8 mouse cellular contexts compared by ENCODE assay signal in genomic region chr15:98676471-98676870, GRCm38 (mm10). TPM values are rescaled to one million over a fixed set of nuclear protein-coding genes. Genes with fewer than 3 reads are reported as not detected.
DNase-seq lines count a peak whose midpoint lies in the region; ATAC-seq and TF ChIP-seq lines count a peak whose summit lies in the region.

No protein-coding gene starts in this region.

- no peak for TF ChIP-seq EP300 in heart, adult 2 months (IDR thresholded peaks at IDR 0.05; ENCODE audit: insufficient read depth, low read depth, low read length)
- TF ChIP-seq EP300 in CH12.LX (IDR thresholded peaks at IDR 0.05; ENCODE audit: low read length), result no peak

- no peak overlapping the region for H3K27ac ChIP-seq in heart, adult 2 months
- H3K27ac ChIP-seq in CH12.LX (ENCODE audit: insufficient read depth, low read depth), result no peak overlapping the region
- no peak overlapping the region for H3K27ac ChIP-seq in embryonic facial prominence, embryonic 13.5 days
- no peak overlapping the region for H3K27ac ChIP-seq in intestine, embryonic 15.5 days
- H3K27ac ChIP-seq in midbrain, embryonic 15.5 days, result no peak overlapping the region

- WGBS in heart, adult 2 months, result 2% methylated on average over 9 of the region's 9 CpGs
- WGBS in embryonic facial prominence, embryonic 13.5 days, result 4% methylated on average over 9 of the region's 9 CpGs
- WGBS in intestine, embryonic 15.5 days, result 3% methylated on average over 9 of the region's 9 CpGs
- WGBS in midbrain, embryonic 15.5 days, result 3% methylated on average over 9 of the region's 9 CpGs

- no peak for DNase-seq in heart, adult 2 months
- no peak for DNase-seq in heart, postnatal 10 days
- DNase-seq in CH12.LX (ENCODE audit: extremely low read depth), result no peak
- no peak for DNase-seq in adrenal gland, adult 2 months
- no peak for DNase-seq in urinary bladder, adult 18-20 months (ENCODE audit: low spot score in 2 of 2)

- H3K4me1 ChIP-seq in heart, adult 2 months (ENCODE audit: control insufficient read depth, insufficient read depth, low read length), result peaks cover 7% of the 10 kb centered on the region
- H3K4me1 ChIP-seq in CH12.LX (ENCODE audit: control insufficient read depth in 1 of 2, insufficient read depth in 2 of 2), result peaks cover 14 to 35% of the 10 kb centered on the region in 2 experiments
- peaks cover 22% of the 10 kb centered on the region for H3K4me1 ChIP-seq in embryonic facial prominence, embryonic 13.5 days
- H3K4me1 ChIP-seq in intestine, embryonic 15.5 days (replicated peaks), result peaks cover 12% of the 10 kb centered on the region
- peaks cover 41% of the 10 kb centered on the region for H3K4me1 ChIP-seq in midbrain, embryonic 15.5 days

- no peaks in the 10 kb centered on the region for H3K79me2 ChIP-seq in heart, adult 2 months (replicated peaks; ENCODE audit: control insufficient read depth, insufficient read depth, low read length)
- no peaks in the 10 kb centered on the region for H3K79me2 ChIP-seq in CH12.LX (replicated peaks; ENCODE audit: control insufficient read depth, extremely low read depth, insufficient read depth, poor library complexity, severe bottlenecking)

- dilution Hi-C loops in CH12.LX (cut with MboI; ENCODE audit: extremely low pct_ligation_motif_present, extremely low pct_unique_long_range_greater_than_20kb, low sequenced_read_pairs), result no loop called here

- intact Hi-C loops in heart, adult 2 months (cut with DNase I), result no loop called here
- intact Hi-C loops in heart, postnatal 10 days (cut with DNase I), result no loop called here

- H3K9ac ChIP-seq in heart, adult 2 months (ENCODE audit: low read depth, low read length), result peak overlapping the region; percentile 48
- H3K9ac ChIP-seq in CH12.LX (ENCODE audit: insufficient read depth, low read depth), result no peak overlapping the region
- no peak overlapping the region for H3K9ac ChIP-seq in embryonic facial prominence, embryonic 13.5 days
- H3K9ac ChIP-seq in intestine, embryonic 15.5 days, result no peak overlapping the region
- H3K9ac ChIP-seq in midbrain, embryonic 15.5 days, result peak overlapping the region; percentile 47

- ATAC-seq in embryonic facial prominence, embryonic 13.5 days (ENCODE audit: insufficient number of reproducible peaks, insufficient read depth, low FRiP score, low TSS enrichment, low read depth), result no peak
- ATAC-seq in intestine, embryonic 15.5 days, result no peak
- ATAC-seq in midbrain, embryonic 15.5 days (replicated peaks), result 0 out of 2 replicates have a peak, but pooled peaks have one; percentile 16

- H3K4me2 ChIP-seq in CH12.LX (ENCODE audit: insufficient read depth, low read depth, poor library complexity, severe bottlenecking), result peak overlapping the region; percentile 49
- peak overlapping the region; percentile 80 for H3K4me2 ChIP-seq in embryonic facial prominence, embryonic 13.5 days
- peak overlapping the region; percentile 89 for H3K4me2 ChIP-seq in intestine, embryonic 15.5 days (replicated peaks)
- H3K4me2 ChIP-seq in midbrain, embryonic 15.5 days, result peak overlapping the region; percentile 98

- in situ Hi-C loops in CH12.LX (cut with MboI; ENCODE audit: low pct_ligation_motif_present, low pct_unique_long_range_greater_than_20kb, low sequenced_read_pairs), result no loop called here

- no peaks in the 10 kb centered on the region for H3K27me3 ChIP-seq in heart, adult 2 months (ENCODE audit: control insufficient read depth, insufficient read depth, low read length)
- H3K27me3 ChIP-seq in CH12.LX (replicated peaks), result peaks cover 7% of the 10 kb centered on the region
- peaks cover 62% of the 10 kb centered on the region for H3K27me3 ChIP-seq in embryonic facial prominence, embryonic 13.5 days
- peaks cover 42% of the 10 kb centered on the region for H3K27me3 ChIP-seq in intestine, embryonic 15.5 days (replicated peaks)
- no peaks in the 10 kb centered on the region for H3K27me3 ChIP-seq in midbrain, embryonic 15.5 days (replicated peaks)

- H3K36me3 ChIP-seq in heart, adult 2 months (ENCODE audit: control insufficient read depth, insufficient read depth, low read length), result no peaks in the 10 kb centered on the region
- H3K36me3 ChIP-seq in CH12.LX (replicated peaks in 1 of 2; ENCODE audit: control insufficient read depth in 1 of 2, insufficient read depth in 1 of 2, low read length in 1 of 2), result peaks cover 0 to 30% of the 10 kb centered on the region in 2 experiments
- no peaks in the 10 kb centered on the region for H3K36me3 ChIP-seq in embryonic facial prominence, embryonic 13.5 days
- no peaks in the 10 kb centered on the region for H3K36me3 ChIP-seq in intestine, embryonic 15.5 days
- H3K36me3 ChIP-seq in midbrain, embryonic 15.5 days (replicated peaks), result no peaks in the 10 kb centered on the region

- peak overlapping the region; percentile 76 for H3K4me3 ChIP-seq in heart, adult 2 months
- H3K4me3 ChIP-seq in CH12.LX (replicated peaks in 1 of 3; ENCODE audit: low read depth in 2 of 3, low read length in 2 of 3, poor library complexity in 1 of 3), result peak overlapping the region in 2 of 3 experiments; percentile 10 to 61
- peak overlapping the region; percentile 42 for H3K4me3 ChIP-seq in embryonic facial prominence, embryonic 13.5 days
- H3K4me3 ChIP-seq in intestine, embryonic 15.5 days (replicated peaks), result peak overlapping the region; percentile 37; the same call in 1 of the 2 replicates
- H3K4me3 ChIP-seq in midbrain, embryonic 15.5 days, result peak overlapping the region; percentile 52

- TF ChIP-seq POLR2A in heart, adult 2 months (IDR thresholded peaks at IDR 0.05; ENCODE audit: insufficient read depth, low read depth, low read length), result no peak
- TF ChIP-seq POLR2A in CH12.LX (IDR thresholded peaks at IDR 0.05; ENCODE audit: low read depth, low read length), result no peak

- no peaks in the 10 kb centered on the region for H3K9me3 ChIP-seq in CH12.LX (replicated peaks; ENCODE audit: low read length)
- H3K9me3 ChIP-seq in embryonic facial prominence, embryonic 13.5 days, result no peaks in the 10 kb centered on the region
- no peaks in the 10 kb centered on the region for H3K9me3 ChIP-seq in intestine, embryonic 15.5 days
- no peaks in the 10 kb centered on the region for H3K9me3 ChIP-seq in midbrain, embryonic 15.5 days

- no peak for TF ChIP-seq CTCF in heart, adult 2 months (IDR thresholded peaks at IDR 0.05)
- no peak for TF ChIP-seq CTCF in CH12.LX (conservative IDR thresholded peaks at IDR 0.05 in 1 of 2, IDR thresholded peaks at IDR 0.05 in 1 of 2; ENCODE audit: low read depth in 2 of 2, low read length in 2 of 2)

- TF ChIP-seq RAD21 in CH12.LX (IDR thresholded peaks at IDR 0.05; ENCODE audit: low read depth, low read length), result no peak

RNA-seq across cellular contexts. Expression of gene Rnd1, which starts 0.8 kb away (rescaled TPM):
- 1 to 10 TPM; 1.1 to 1.3 TPM for total RNA-seq in heart, adult 2 months (2021)
- polyA plus RNA-seq in heart, adult 2 months (2012; rRNA removed), result 2.6 and 3.3 TPM in 2 replicates
- total RNA-seq in heart, postnatal 10 days (2021), result 1 to 10 TPM in 1 of 2 experiments, under 1 TPM in 1; 0.84 to 1.9 TPM
- 3.8 and 6.3 TPM in 2 replicates for total RNA-seq in CH12.LX (2012; rRNA removed)
- total RNA-seq in CH12.LX (2014; rRNA removed), result 5.8 and 9.4 TPM in 2 replicates
- polyA plus RNA-seq in CH12.LX (2012; ENCODE audit: insufficient read length, low read depth), result 5.7 and 6.0 TPM in 2 replicates
- 0.50 and 0.59 TPM in 2 replicates for polyA plus RNA-seq in embryonic facial prominence, embryonic 13.5 days (2015; fragmentation: Nextera tagmentation; extraction: Ambion mirVana)
- polyA plus RNA-seq in intestine, embryonic 15.5 days (2015; fragmentation: Nextera tagmentation; extraction: Ambion mirVana), result 0.97 and 1.1 TPM in 2 replicates
- polyA plus RNA-seq in midbrain, embryonic 15.5 days (2015; fragmentation: Nextera tagmentation; extraction: Ambion mirVana), result 13.2 and 13.9 TPM in 2 replicates
- 1 to 10 TPM; 3.9 to 4.0 TPM for total RNA-seq in adrenal gland, adult 2 months (2021)
- 1.4 and 3.0 TPM in 2 replicates for polyA plus RNA-seq in adrenal gland, adult 2 months (2012; rRNA removed)

RNA-seq across cellular contexts. Expression of gene Ddx23, which starts 13.8 kb away (rescaled TPM):
- 10 to 100 TPM; 47.9 to 55.4 TPM for total RNA-seq in heart, adult 2 months (2021)
- polyA plus RNA-seq in heart, adult 2 months (2012; rRNA removed), result 18.9 and 30.7 TPM in 2 replicates
- total RNA-seq in heart, postnatal 10 days (2021), result 10 to 100 TPM; 55.2 to 57.2 TPM
- total RNA-seq in CH12.LX (2012; rRNA removed), result 103 and 132 TPM in 2 replicates
- total RNA-seq in CH12.LX (2014; rRNA removed), result 58.5 and 59.4 TPM in 2 replicates
- 148 and 181 TPM in 2 replicates for polyA plus RNA-seq in CH12.LX (2012; ENCODE audit: insufficient read length, low read depth)
- 34.5 and 35.4 TPM in 2 replicates for polyA plus RNA-seq in embryonic facial prominence, embryonic 13.5 days (2015; fragmentation: Nextera tagmentation; extraction: Ambion mirVana)
- 23.3 and 23.7 TPM in 2 replicates for polyA plus RNA-seq in intestine, embryonic 15.5 days (2015; fragmentation: Nextera tagmentation; extraction: Ambion mirVana)
- 22.0 and 26.4 TPM in 2 replicates for polyA plus RNA-seq in midbrain, embryonic 15.5 days (2015; fragmentation: Nextera tagmentation; extraction: Ambion mirVana)
- 10 to 100 TPM; 65.5 to 84.6 TPM for total RNA-seq in adrenal gland, adult 2 months (2021)
- polyA plus RNA-seq in adrenal gland, adult 2 months (2012; rRNA removed), result 25.6 and 27.7 TPM in 2 replicates

RNA-seq across cellular contexts. Expression of gene Ccdc65, which starts 31.5 kb away (rescaled TPM):
- under 1 TPM; 0.11 to 0.16 TPM for total RNA-seq in heart, adult 2 months (2021)
- 0.15 and 0.37 TPM in 2 replicates for polyA plus RNA-seq in heart, adult 2 months (2012; rRNA removed)
- under 1 TPM; 0.12 to 0.41 TPM for total RNA-seq in heart, postnatal 10 days (2021)
- total RNA-seq in CH12.LX (2012; rRNA removed) (0.13 TPM in 1 of 2 replicates, not detected in the other), CH12.LX (2014; rRNA removed) (not detected in 2 replicates)
- 0.11 and 0.14 TPM in 2 replicates for polyA plus RNA-seq in CH12.LX (2012; ENCODE audit: insufficient read length, low read depth)
- polyA plus RNA-seq in embryonic facial prominence, embryonic 13.5 days (2015; fragmentation: Nextera tagmentation; extraction: Ambion mirVana), result 0.94 and 1.3 TPM in 2 replicates
- polyA plus RNA-seq in intestine, embryonic 15.5 days (2015; fragmentation: Nextera tagmentation; extraction: Ambion mirVana), result 0.67 and 0.92 TPM in 2 replicates
- 6.8 and 8.5 TPM in 2 replicates for polyA plus RNA-seq in midbrain, embryonic 15.5 days (2015; fragmentation: Nextera tagmentation; extraction: Ambion mirVana)
- total RNA-seq in adrenal gland, adult 2 months (2021), result under 1 TPM; 0.32 to 0.62 TPM
- 0.11 and 0.23 TPM in 2 replicates for polyA plus RNA-seq in adrenal gland, adult 2 months (2012; rRNA removed)

RNA-seq across cellular contexts. Expression of gene Cacnb3, which starts 45.8 kb away (rescaled TPM):
- total RNA-seq in heart, adult 2 months (2021), result 1 to 10 TPM; 2.6 to 2.7 TPM
- polyA plus RNA-seq in heart, adult 2 months (2012; rRNA removed), result 6.5 and 7.7 TPM in 2 replicates
- total RNA-seq in heart, postnatal 10 days (2021), result 10 to 100 TPM; 13.6 to 14.0 TPM
- total RNA-seq in CH12.LX (2012; rRNA removed), result 2.9 and 4.3 TPM in 2 replicates
- 2.3 and 2.5 TPM in 2 replicates for total RNA-seq in CH12.LX (2014; rRNA removed)
- 5.7 and 7.0 TPM in 2 replicates for polyA plus RNA-seq in CH12.LX (2012; ENCODE audit: insufficient read length, low read depth)
- 55.6 and 55.7 TPM in 2 replicates for polyA plus RNA-seq in embryonic facial prominence, embryonic 13.5 days (2015; fragmentation: Nextera tagmentation; extraction: Ambion mirVana)
- 24.9 and 26.7 TPM in 2 replicates for polyA plus RNA-seq in intestine, embryonic 15.5 days (2015; fragmentation: Nextera tagmentation; extraction: Ambion mirVana)
- 199 and 201 TPM in 2 replicates for polyA plus RNA-seq in midbrain, embryonic 15.5 days (2015; fragmentation: Nextera tagmentation; extraction: Ambion mirVana)
- total RNA-seq in adrenal gland, adult 2 months (2021), result 10 to 100 TPM; 12.8 to 17.7 TPM
- 25.9 and 31.1 TPM in 2 replicates for polyA plus RNA-seq in adrenal gland, adult 2 months (2012; rRNA removed)

RNA-seq across cellular contexts. Expression of gene Fkbp11, which starts 51.5 kb away (rescaled TPM):
- 1 to 10 TPM; 5.1 to 5.8 TPM for total RNA-seq in heart, adult 2 months (2021)
- polyA plus RNA-seq in heart, adult 2 months (2012; rRNA removed), result 3.2 and 4.8 TPM in 2 replicates
- 10 to 100 TPM in 1 of 2 experiments, 1 to 10 TPM in 1; 8.1 to 10.2 TPM for total RNA-seq in heart, postnatal 10 days (2021)
- total RNA-seq in CH12.LX (2012; rRNA removed) (75.0 and 132 TPM in 2 replicates), CH12.LX (2014; rRNA removed) (21.0 and 23.4 TPM in 2 replicates)
- polyA plus RNA-seq in CH12.LX (2012; ENCODE audit: insufficient read length, low read depth), result 22.2 and 27.6 TPM in 2 replicates
- 40.9 and 48.3 TPM in 2 replicates for polyA plus RNA-seq in embryonic facial prominence, embryonic 13.5 days (2015; fragmentation: Nextera tagmentation; extraction: Ambion mirVana)
- 68.0 and 117 TPM in 2 replicates for polyA plus RNA-seq in intestine, embryonic 15.5 days (2015; fragmentation: Nextera tagmentation; extraction: Ambion mirVana)
- 3.8 and 4.6 TPM in 2 replicates for polyA plus RNA-seq in midbrain, embryonic 15.5 days (2015; fragmentation: Nextera tagmentation; extraction: Ambion mirVana)
- total RNA-seq in adrenal gland, adult 2 months (2021), result 1 to 10 TPM; 4.9 to 9.3 TPM
- polyA plus RNA-seq in adrenal gland, adult 2 months (2012; rRNA removed), result 8.4 and 10.0 TPM in 2 replicates

Comparison
In these comparisons a context has a peak if more than half of its experiments do, and no peak if none do; other contexts are left out.
1. H3K9ac ChIP-seq: peak in heart, adult 2 months (single experiment) and midbrain, embryonic 15.5 days (single experiment); none in CH12.LX (single experiment), embryonic facial prominence, embryonic 13.5 days (single experiment) and intestine, embryonic 15.5 days (single experiment).
2. Peak in every context shown above with its lines, with median percentiles within 50 percentile points of each other: H3K4me3 ChIP-seq and H3K4me2 ChIP-seq.